Mouse (Mus musculus) pancreas, adult 10 weeks (tissue): ENCODE measurements around the gene Ccdc85a. TPM values are rescaled to one million over a fixed set of nuclear protein-coding genes. Genes with fewer than 3 reads are reported as not detected.

Source experiments
- polyA plus RNA-seq: library from polyadenylated mRNA; stranded (reverse); fragments of 350-450 nt; fragmentation: Illumina TruSeq; extraction: RNeasy Lipid Tissue Mini Kit (QIAGEN cat#74804); gene quantifications from one replicate; pipeline ENCODE4 v1.2.3, GENCODE M21; 2015; ENCODE audit warnings: low read depth, low replicate concordance; ENCODE audit not compliant: insufficient read depth

The Ccdc85a gene
- 1.3 TPM for polyA plus RNA-seq

GRCm38 (mm10) chr11:28583911-28584434 is at the start of gene Ccdc85a:
Gene Ccdc85a, minus strand, starts transcription at chr11:28584324.

DNA sequence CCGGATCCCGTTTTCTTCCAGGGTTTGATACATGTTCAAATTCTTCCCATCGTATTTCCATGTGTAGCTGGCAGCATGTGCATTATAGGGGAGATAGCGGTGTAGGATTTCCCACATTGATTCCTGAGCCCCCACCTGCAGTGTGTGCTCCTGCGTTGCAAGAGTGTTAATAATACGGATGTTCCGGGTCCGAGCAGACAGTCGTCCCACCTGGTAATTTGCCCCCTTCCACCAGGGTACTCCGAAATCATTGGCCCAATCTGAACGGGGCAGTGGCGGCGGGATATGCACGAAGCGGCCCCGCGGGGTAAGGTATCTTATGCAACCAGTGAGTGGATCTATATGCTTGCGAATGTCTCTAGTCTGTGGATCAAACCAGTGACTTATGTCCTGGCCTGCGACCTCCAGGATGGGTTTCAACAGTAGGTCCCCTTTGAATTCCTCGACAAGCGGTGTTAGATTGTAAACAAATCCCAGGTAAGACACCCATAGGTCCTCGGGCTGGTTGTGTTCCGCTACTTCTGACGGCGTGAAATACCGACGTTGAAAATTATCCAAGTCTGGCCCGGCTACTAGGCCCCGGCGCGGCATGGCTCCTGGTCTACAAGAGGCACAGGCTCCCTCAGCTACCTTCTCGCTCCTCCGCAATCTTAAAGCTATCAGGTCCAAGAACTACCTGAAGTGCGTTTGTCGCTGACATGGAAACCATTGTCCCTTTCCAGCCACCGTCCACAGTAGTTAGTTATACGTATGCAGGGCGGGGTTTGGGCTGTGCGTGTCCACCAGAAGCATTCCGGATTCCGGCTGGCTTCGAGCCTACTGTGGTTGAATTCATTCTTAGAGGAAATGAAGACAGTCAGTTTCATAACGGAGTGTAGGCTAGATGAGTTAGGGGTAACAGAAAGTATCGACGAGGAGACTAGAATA is 244.6 kb downstream of the Ccdc85a start, which contains the start of gene Gm6685:
Gm6685 (minus strand) TSS at position 644 of the 927 bp plus-strand sequence.

Other genes with a start within 250 kb of the Ccdc85a start
- not detected for gene Gm6685, start 244.5 kb downstream of the Ccdc85a start, polyA plus RNA-seq